Mouse (Mus musculus) gastrocnemius, postnatal 4 days (tissue): ENCODE results near the gene Acot11. TPM values are rescaled to one million over a fixed set of nuclear protein-coding genes. Genes with fewer than 3 reads are reported as not detected.
A peak's percentile ranks its signal among the peaks of the same experiment; 100 is the strongest.
"Not testable (repeated sequence)": the region's sequence is repeated elsewhere in the genome, so short reads cannot be mapped to it uniquely, and the experiment has no call there.

ENCODE experiments used
- DNase-seq, 2 experiments: peaks; one replicate each; pipeline ENCODE4 v3.0.0; 2021 to 2022; ENCODE audit warnings: low spot score in 2 of 2, mixed read lengths in 2 of 2
- total RNA-seq, 2 experiments: library from RNA; stranded (reverse); gene quantifications; 2 replicates each; pipeline ENCODE4 v1.2.3; 2021

Acot11 gene
- total RNA-seq, 2 experiments from 2014 or later = 12.3 to 15.8 TPM

GRCm38 (mm10) chr4:106783137-106783536, 21.7 kb downstream of the Acot11 start:
- DNase-seq = no peak

DNA sequence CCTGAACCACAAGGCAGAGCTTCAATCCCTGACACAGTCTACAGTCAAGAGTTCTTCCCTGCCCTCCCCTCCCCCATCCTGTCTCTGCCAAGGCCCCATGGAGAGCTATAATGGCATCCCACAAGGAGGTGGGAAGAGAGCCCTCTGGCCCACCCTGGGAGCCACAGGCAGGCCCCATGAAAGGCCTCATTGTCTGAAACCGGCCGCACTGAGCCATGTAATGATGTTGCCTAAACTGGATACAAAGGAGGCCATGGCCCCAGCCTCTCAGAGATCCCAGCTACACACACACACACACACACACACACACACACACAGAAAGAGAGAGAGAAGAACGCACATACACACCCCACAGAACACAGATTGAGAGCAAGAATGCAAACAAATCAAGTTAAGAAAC, 24.8 kb downstream of the Acot11 start:
- no peak for DNase-seq

- DNase-seq = peak; percentile 90 to 98
These were observed 26.5 kb downstream of the Acot11 start for GRCm38 (mm10) chr4:106778116-106778788.

DNA sequence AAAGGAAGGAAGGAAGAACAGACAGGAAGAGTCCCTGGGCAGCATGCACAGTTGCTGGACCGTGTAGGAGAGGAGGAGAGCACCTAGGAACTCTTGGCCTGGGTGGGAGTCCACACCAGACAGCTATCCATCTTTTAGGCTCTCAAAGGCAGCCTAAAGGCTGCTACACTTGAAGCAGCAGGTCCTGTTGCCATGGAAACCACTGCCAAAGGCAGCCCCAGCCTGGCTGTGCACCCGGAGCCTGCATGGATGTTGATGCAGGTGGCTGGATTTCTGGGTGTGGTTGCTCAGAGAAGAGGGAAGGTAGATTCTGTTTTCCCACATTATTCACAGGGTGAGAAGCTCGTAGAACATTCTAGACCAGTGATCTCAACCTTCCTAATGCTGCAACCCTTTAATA, 27.8 kb downstream of the Acot11 start:
- DNase-seq = no peak

DNA sequence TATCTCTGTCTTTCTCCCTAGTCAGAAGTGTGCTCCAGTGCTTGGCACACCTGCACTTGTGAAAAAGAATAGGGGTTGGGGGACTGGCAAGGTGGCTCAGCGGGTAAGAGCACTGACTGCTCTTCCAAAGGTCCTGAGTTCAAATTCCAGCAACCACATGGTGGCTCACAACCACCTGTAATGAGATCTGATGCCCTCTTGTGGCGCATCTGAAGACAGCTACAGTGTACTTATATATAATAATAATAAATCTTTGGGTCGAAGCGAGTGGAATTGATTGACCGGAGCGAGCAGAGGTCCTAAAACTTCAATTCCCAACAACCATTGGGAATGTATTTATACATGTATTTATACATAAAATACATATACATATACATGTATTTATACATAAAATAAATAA, 29.0 kb downstream of the Acot11 start:
- DNase-seq = not testable (repeated sequence)

DNA sequence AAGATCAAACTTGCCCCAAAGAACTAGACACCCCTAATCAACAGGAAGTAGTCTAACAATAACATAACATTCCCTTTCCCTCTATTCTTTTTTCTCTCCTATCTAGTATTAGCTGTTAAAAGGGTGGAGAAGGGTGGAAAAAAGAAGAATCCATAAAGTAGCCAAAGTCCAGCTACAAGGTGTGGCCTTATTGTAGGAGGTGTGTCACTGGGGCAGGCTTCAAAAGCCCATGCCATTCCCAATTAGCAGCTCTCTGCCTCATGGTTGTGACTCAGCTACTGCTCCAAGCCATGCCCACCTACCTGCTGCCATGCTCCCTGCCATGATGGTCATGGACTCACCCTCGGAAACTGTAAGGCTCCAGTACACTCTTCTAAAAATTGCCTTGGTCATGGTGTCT, 32.2 kb downstream of the Acot11 start:
- DNase-seq = no peak

DNA sequence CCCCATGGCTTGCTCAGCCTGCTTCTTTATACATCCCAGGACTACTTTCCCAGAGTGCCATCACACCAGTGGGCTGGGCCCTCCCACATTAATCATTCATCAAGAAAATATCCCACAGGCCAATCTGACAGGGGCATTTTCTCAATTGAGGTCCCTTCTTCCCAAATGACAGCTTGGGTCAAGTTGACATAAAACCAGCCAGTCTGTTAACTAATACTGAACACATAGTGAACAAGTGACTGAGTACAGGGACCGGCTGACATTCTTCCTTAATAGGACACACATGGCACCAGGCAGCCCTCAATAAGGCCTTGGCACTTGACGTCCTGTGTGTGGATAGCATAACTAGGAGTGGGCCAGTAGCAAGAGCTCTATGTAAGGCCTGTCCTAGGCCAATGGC, 35.5 kb downstream of the Acot11 start:
- DNase-seq = no peak

DNA sequence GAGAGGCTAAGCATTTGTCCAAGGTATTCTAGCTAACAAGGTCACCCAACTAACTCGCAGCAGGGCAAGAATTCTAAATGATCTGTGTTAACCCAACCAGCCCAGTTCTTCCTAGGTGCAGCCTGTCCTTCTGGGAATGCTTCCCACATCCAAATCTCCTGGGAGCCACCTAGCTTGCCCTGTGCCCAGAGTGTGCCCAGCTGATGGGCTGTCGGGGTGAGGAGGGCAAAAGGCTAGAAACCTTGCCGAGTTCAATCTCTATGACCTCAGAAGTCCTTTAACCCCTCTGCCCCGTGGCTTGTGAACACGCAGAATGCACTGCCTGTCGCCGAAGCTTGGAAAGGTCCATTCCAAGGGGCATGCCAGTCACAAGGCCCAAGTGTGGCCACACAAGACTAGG, 40.6 kb downstream of the Acot11 start:
- DNase-seq = no peak

DNA sequence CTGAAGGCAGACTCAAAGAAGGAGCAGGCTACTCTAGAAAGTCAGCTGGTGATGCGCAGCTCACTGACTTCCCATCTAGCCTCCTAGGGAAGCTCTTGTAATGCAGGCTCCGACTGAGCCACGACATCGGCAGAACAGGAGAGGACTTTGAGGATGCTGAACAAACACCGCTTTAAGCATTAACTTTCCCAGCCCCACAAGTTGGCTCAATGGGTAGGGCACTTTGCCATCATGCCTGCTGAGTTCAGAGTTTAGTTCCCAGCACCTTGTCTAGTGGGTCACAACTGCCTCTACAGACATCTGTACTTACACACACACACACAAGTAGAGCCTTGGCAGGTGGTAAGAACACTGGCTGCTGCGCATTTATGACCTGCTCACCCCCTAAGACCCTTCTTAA, 53.1 kb downstream of the Acot11 start:
- no peak for DNase-seq

- DNase-seq = peak; percentile 32 to 56
These were observed 55.1 kb downstream of the Acot11 start for GRCm38 (mm10) chr4:106749699-106750098.

- no peak for DNase-seq
These were observed 57.7 kb downstream of the Acot11 start for GRCm38 (mm10) chr4:106747001-106747580.

DNA sequence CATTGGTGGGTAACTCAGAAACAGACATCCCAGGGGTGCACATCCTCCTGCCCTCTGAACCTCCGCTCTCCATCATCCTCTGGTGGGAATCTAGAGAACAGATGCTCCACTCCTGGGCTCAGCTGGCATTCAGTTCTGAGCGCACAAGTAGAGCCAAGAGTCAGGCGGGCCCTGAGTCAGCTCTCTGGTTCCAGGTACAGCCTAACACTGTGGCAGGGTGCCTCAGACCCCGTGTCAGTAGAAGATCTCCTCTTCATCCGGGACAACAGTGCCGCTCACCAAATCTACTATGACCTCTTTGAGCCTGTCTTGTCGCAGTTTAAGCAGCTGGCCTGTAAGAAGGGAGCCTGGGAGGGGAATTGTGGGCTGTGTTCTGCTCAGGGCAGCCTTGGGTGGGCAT, 58.9 kb downstream of the Acot11 start:
- DNase-seq = no peak

DNA sequence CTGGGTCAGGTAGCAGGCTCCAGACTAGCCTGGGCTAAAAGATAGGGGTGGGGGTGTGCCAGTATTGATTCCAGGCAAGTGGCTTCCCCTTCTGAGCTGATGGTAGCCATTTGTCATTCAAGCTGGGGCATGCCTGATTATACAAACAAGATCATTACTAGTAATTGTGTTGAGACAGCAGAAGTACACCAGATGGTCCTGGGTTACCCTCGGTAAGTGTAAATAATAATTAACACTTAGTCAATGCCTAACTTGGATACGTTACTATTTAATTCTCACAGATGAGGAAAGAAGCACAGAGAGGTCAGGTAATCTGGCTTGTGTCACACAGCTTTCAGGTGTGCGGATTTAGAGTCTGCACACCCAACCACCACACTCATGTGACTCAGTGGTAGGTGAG, 66.9 kb downstream of the Acot11 start:
- no peak for DNase-seq

GRCm38 (mm10) chr4:106736884-106737283, 67.9 kb downstream of the Acot11 start:
- DNase-seq = not testable (repeated sequence)

- DNase-seq = no peak
These were observed 71.2 kb downstream of the Acot11 start, which contains the start of gene Fam151a for GRCm38 (mm10) chr4:106733636-106734035. Gene Fam151a, plus strand, starts transcription at chr4:106733889.

DNA sequence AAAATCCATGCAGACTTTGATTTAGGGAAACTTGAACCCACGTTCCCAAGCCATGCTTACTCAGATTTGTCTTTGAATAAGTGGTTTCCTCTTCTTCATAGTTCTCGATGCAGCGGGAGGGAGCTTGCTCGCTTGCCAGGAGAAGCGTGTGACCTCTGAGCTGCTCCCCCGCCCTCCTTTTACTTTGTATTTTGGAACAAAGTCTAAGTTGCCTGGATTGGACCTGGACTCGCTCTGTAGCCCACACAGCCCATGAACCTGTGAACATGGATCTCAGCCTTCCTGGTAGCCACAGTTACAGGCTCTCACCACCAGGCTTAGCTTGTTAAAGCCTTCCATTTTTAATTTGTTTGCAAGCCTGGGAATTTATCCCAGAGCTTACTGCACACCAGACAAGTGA, 74.0 kb downstream of the Acot11 start, which contains the start of gene Mroh7:
TSS of gene Mroh7 (minus strand) at position 112 of the 400 bp plus-strand sequence.
- DNase-seq = no peak

- no peak for DNase-seq
These were observed 84.2 kb downstream of the Acot11 start for GRCm38 (mm10) chr4:106720631-106721030.

GRCm38 (mm10) chr4:106713622-106714021, 91.2 kb downstream of the Acot11 start:
- no peak for DNase-seq

- peak; percentile 74 to 79 for DNase-seq
These were observed 96.4 kb downstream of the Acot11 start for GRCm38 (mm10) chr4:106708408-106708807.

- no peak for DNase-seq
These were observed 96.8 kb downstream of the Acot11 start for GRCm38 (mm10) chr4:106707957-106708356.

DNA sequence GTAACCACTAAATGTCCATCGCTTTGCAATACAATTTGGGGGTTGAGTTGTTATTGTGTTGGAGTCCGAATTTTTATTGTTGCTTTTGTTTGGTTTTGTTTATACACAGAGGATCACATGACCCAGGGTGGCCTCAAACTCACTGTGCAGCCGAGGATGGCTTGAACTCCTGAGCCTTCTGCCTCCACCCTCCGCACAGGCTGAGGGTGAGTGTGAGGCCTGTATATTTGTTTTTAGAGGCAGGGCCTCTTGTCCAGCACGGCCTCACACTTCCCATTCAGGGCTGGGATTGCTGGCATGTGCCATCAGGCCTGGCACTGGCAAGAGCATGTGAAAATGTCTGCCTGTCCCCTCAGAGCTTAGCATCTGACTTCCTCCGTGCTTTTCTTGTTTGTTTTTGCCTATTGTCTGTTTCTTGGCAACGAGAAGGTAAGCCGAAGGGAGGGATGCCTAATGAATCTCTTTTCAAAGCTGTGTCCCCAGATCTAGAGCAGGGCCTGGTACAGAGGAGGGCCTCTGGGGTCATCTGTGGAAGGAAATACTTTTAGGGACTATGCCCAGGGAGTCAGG, 99.6 kb downstream of the Acot11 start:
- DNase-seq = no peak

DNA sequence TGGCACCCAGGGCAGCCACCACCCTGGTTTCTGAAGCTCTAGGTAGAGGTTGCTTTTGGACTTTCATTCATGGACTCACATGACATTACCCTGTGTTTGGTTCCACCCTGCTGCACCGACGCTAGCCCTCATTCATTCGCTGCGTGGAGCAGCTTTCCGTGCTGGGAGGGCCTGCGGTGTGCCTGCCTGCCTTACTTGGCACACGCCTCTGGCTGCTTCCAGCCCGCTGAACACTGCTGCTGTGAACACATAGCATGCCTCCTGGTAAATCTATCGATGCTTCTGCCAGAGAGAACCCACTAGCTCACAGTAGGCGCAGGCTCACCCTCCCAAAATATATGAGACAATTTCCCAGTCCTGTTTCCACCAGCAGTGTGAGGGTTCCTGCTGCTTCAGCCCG, 100.4 kb downstream of the Acot11 start:
- no peak for DNase-seq

DNA sequence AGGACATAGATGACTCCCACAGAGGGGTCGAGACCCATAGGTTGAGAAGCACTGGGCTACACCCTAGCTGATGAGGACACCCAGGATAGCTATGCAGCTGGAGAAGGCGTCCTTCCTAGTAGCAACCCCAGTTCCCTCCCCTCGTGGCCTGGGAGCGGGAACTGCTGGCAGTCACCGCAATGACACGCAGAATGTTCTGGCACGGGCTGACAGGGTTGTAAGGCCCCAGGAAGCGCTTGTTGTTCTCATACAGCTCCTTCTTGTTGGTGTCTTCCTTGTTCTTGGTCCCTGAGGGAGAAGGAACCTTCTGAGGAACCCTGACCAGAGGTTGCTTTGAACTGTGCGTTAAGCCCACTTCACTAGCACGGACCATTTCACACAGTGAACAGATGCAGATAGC, 100.8 kb downstream of the Acot11 start:
- DNase-seq = no peak
